Mouse (Mus musculus): ENCODE results near the gene Tmem189. TPM values are rescaled to one million over a fixed set of nuclear protein-coding genes. Genes with fewer than 3 reads are reported as not detected.

Tmem189 gene
- polyA plus RNA-seq, 1 experiment from 2014 or later = 40.6 TPM

GRCm38 (mm10) chr2:167669398-167669797 is 20.2 kb downstream of the Tmem189 start:
- no peak overlapping the region for H3K9ac ChIP-seq (ENCODE audit: low read depth, low read length)
- H3K9me3 ChIP-seq (ENCODE audit: control insufficient read depth, low read length) = no peaks in the 10 kb centered on the region
- H3K4me1 ChIP-seq (ENCODE audit: control insufficient read depth, insufficient read depth, low read length) = no peaks in the 10 kb centered on the region
- DNase-seq (ENCODE audit: low spot score) = no peak
- WGBS = 71% methylated on average over 4 of the region's 4 CpGs
- ATAC-seq (ENCODE audit: low read depth) = no peak
- no peak overlapping the region for H3K4me2 ChIP-seq (ENCODE audit: low read depth, low read length)
- no peak overlapping the region for H3K4me3 ChIP-seq (ENCODE audit: low read depth, low read length)
- H3K27me3 ChIP-seq (replicated peaks; ENCODE audit: control insufficient read depth, insufficient read depth, low read length) = no peaks in the 10 kb centered on the region
- H3K27ac ChIP-seq (replicated peaks; ENCODE audit: low read depth, low read length) = no peak overlapping the region
- no peaks in the 10 kb centered on the region for H3K36me3 ChIP-seq (ENCODE audit: control insufficient read depth, insufficient read depth, low read length)

DNA sequence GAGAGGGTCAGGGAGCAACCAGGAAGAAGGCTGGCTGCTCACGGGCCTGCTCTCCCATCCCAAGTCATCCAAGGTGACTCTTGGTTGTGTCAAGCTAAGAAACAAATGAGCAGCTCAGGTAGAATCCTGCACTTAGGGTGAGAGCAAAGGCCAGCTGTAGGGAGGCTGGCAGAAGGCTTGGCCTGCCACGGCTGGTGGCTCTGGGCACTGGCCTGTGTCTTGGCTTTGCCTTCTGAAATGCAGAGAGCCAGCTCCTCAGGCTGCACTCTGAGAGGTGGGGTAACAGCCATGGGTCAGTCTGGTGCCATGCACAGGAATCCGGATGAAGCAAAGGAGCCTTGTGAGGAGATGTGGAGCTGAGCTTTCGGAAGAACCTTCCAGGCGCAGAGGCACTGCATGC is 21.2 kb downstream of the Tmem189 start:
- H3K9ac ChIP-seq (ENCODE audit: low read depth, low read length) = no peak overlapping the region

DNA sequence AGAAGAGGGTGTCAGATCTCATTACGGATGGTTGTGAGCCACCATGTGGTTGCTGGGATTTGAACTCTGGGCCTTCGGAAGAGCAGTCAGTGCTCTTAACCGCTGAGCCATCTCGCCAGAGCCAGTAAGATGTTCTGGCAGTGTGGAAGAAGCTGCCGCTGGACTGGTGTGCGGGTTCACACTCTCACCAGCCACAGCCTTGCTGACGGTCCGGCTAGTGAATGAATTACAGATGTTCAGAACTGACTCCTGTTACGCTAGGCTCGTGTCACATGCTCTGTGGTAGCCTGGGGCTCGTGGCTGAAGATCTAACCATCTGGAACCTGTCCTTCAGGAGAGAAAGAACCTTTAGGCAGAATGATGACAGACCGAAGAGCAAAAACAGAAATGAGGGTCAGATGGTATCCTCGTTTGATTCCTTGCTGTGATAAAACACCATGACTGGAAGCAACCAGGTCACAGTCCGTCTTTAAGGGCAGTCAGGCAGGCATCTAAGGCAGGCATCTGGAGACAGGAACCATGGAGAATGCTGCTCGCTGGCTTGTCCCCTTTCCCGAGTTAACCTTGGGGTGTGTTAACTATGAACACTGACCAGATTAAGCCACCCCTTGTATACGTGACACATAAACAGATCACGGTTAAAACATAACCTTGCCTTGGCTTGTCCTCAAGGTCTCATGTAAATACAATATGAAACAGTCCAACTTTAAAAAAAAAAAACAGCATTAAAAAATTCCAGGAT is 23.5 kb downstream of the Tmem189 start:
- peaks cover 5% of the 10 kb centered on the region; the same call in 1 of the 2 replicates for H3K4me1 ChIP-seq (ENCODE audit: control insufficient read depth, insufficient read depth, low read length)
- H3K27ac ChIP-seq (replicated peaks; ENCODE audit: low read depth, low read length) = no peak overlapping the region
- no peak overlapping the region for H3K4me3 ChIP-seq (ENCODE audit: low read depth, low read length)
- WGBS = 69% methylated on average over 18 of the region's 18 CpGs
- H3K9me3 ChIP-seq (ENCODE audit: control insufficient read depth, low read length) = no peaks in the 10 kb centered on the region
- DNase-seq (ENCODE audit: low spot score) (no peak), ATAC-seq (ENCODE audit: low read depth) (no peak)
- H3K4me2 ChIP-seq (ENCODE audit: low read depth, low read length) = no peak overlapping the region
- no peak overlapping the region for H3K9ac ChIP-seq (ENCODE audit: low read depth, low read length)
- no peaks in the 10 kb centered on the region for H3K27me3 ChIP-seq (replicated peaks; ENCODE audit: control insufficient read depth, insufficient read depth, low read length)
- H3K36me3 ChIP-seq (ENCODE audit: control insufficient read depth, insufficient read depth, low read length) = no peaks in the 10 kb centered on the region

More for the DNA sequence above, 21.2 kb downstream of the Tmem189 start:
- ATAC-seq (ENCODE audit: low read depth) (no peak), DNase-seq (ENCODE audit: low spot score) (no peak)
- no peak overlapping the region for H3K4me2 ChIP-seq (ENCODE audit: low read depth, low read length)
- H3K36me3 ChIP-seq (ENCODE audit: control insufficient read depth, insufficient read depth, low read length) = no peaks in the 10 kb centered on the region
- no peaks in the 10 kb centered on the region for H3K9me3 ChIP-seq (ENCODE audit: control insufficient read depth, low read length)
- no peak overlapping the region for H3K4me3 ChIP-seq (ENCODE audit: low read depth, low read length)
- WGBS = 84% methylated on average over 5 of the region's 5 CpGs
- no peak overlapping the region for H3K27ac ChIP-seq (replicated peaks; ENCODE audit: low read depth, low read length)
- no peaks in the 10 kb centered on the region for H3K4me1 ChIP-seq (ENCODE audit: control insufficient read depth, insufficient read depth, low read length)
- no peaks in the 10 kb centered on the region for H3K27me3 ChIP-seq (replicated peaks; ENCODE audit: control insufficient read depth, insufficient read depth, low read length)

DNA sequence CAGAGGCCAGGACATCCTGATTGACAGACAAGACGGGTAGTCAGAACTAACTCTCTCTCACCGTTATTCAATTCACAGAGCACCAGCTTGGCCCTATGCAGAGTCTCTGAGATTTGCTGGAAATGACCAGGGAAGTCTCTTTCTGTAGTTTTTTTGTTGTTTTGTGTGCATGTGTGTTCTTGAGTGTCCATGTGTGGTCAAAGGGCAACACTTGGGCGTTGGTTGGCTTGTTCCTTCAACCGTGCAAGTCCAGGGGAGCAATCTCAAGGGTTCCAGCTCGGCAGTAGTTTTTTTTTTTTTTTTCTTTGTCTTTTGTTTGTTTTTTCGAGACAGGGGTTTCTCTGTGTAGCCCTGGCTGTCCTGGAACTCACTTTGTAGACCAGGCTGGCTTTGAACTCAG is 26.9 kb downstream of the Tmem189 start:
- DNase-seq (ENCODE audit: low spot score) (no peak), ATAC-seq (ENCODE audit: low read depth) (no peak)
- Histone ChIP-seq H3K27me3 (replicated peaks; ENCODE audit: control insufficient read depth, insufficient read depth, low read length) (no peaks in the 10 kb centered on the region), H3K9me3 (ENCODE audit: control insufficient read depth, low read length) (no peaks in the 10 kb centered on the region), H3K4me2 (ENCODE audit: low read depth, low read length) (no peak overlapping the region), H3K36me3 (ENCODE audit: control insufficient read depth, insufficient read depth, low read length) (peaks cover 4% of the 10 kb centered on the region; the same call in 1 of the 2 replicates), H3K9ac (ENCODE audit: low read depth, low read length) (no peak overlapping the region), H3K27ac (replicated peaks; ENCODE audit: low read depth, low read length) (no peak overlapping the region), H3K4me1 (ENCODE audit: control insufficient read depth, insufficient read depth, low read length) (peaks cover 22% of the 10 kb centered on the region), H3K4me3 (ENCODE audit: low read depth, low read length) (no peak overlapping the region)
- 58% methylated on average over 6 of the region's 6 CpGs for WGBS

DNA sequence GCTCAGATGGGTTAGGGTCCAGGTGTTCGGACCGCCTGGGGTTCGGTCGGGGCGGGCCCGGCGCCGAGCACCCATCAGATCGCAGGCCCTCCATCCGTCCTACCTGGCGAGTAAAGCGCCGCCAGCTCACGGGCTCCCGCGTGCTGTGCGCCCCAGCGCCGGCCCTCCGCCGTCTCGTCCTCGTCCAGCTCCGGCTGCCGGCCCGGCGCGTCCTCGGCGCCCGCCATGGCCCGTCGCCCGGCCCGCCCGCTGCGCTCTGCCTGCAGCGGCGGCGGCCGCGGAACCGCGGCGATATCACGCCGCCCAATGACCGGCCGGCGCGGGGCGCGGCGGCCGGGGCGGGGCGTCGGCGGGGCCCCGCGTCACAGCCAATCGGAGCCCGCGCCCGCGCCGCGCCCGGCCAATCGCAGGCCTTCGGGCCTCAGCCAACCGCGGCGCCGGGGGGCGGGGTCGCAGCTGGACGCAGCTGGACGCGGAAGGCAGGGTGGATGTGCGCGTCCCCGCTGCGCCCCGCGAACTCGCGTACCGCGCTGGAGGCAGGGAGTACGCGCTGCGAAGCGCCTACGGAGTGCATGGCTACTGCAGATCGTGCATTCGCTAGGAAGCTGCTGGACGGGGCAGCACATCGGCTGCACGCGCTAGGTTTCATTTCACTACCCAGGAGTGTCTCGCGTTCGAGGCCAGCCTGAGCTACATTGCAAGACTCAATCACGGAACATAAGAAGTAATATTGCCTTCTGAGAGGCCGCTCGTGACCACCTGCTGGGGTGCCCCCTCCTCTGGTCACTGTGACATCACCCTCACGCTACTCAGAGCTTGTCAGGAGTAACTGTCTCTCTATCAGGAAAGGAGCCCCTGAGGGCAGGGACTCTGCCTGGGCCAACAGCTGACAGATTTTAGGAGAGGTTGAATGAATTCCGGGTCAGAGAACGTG is 28.1 kb downstream of the Tmem189 start, which contains the start of gene Gm20431:
Gene Gm20431 (minus strand): TSS at position 227 of the 934 bp plus-strand sequence.
- H3K9ac ChIP-seq (ENCODE audit: low read depth, low read length) = peak within 1 kb of the TSS; percentile 90
- no peaks in the 10 kb centered on the region for H3K9me3 ChIP-seq (ENCODE audit: control insufficient read depth, low read length)
- peak within 1 kb of the TSS; percentile 58 for H3K27ac ChIP-seq (replicated peaks; ENCODE audit: low read depth, low read length)
- no peaks in the 10 kb centered on the region for H3K27me3 ChIP-seq (replicated peaks; ENCODE audit: control insufficient read depth, insufficient read depth, low read length)
- H3K4me2 ChIP-seq (ENCODE audit: low read depth, low read length) = peak within 1 kb of the TSS; percentile 98
- WGBS = under 1% methylated on average over 25 of the region's 110 CpGs
- ATAC-seq (ENCODE audit: low read depth) = peak; percentile 95
- peaks cover 22% of the 10 kb centered on the region for H3K4me1 ChIP-seq (ENCODE audit: control insufficient read depth, insufficient read depth, low read length)
- peak; percentile 97 for DNase-seq (ENCODE audit: low spot score)
- H3K36me3 ChIP-seq (ENCODE audit: control insufficient read depth, insufficient read depth, low read length) = peaks cover 11% of the 10 kb centered on the region; the same call in 1 of the 2 replicates
- H3K4me3 ChIP-seq (ENCODE audit: low read depth, low read length) = peak within 1 kb of the TSS; percentile 86

- ATAC-seq (ENCODE audit: low read depth) (no peak), DNase-seq (ENCODE audit: low spot score) (no peak)
- peak overlapping the region; percentile 90 for H3K9ac ChIP-seq (ENCODE audit: low read depth, low read length)
- WGBS = under 1% methylated on average over 12 of the region's 12 CpGs
- H3K27ac ChIP-seq (replicated peaks; ENCODE audit: low read depth, low read length) = peak overlapping the region; percentile 58
- H3K36me3 ChIP-seq (ENCODE audit: control insufficient read depth, insufficient read depth, low read length) = peaks cover 11% of the 10 kb centered on the region; the same call in 1 of the 2 replicates
- H3K4me2 ChIP-seq (ENCODE audit: low read depth, low read length) = peak overlapping the region; percentile 98
- H3K4me3 ChIP-seq (ENCODE audit: low read depth, low read length) = peak overlapping the region; percentile 86
- H3K27me3 ChIP-seq (replicated peaks; ENCODE audit: control insufficient read depth, insufficient read depth, low read length) = no peaks in the 10 kb centered on the region
- H3K9me3 ChIP-seq (ENCODE audit: control insufficient read depth, low read length) = no peaks in the 10 kb centered on the region
- H3K4me1 ChIP-seq (ENCODE audit: control insufficient read depth, insufficient read depth, low read length) = peaks cover 22% of the 10 kb centered on the region
Observed at GRCm38 (mm10) chr2:167660611-167660971, 29.0 kb downstream of the Tmem189 start.

- peak overlapping the region; percentile 58 for H3K27ac ChIP-seq (replicated peaks; ENCODE audit: low read depth, low read length)
- no peaks in the 10 kb centered on the region for H3K9me3 ChIP-seq (ENCODE audit: control insufficient read depth, low read length)
- H3K4me2 ChIP-seq (ENCODE audit: low read depth, low read length) = peak overlapping the region; percentile 98
- peak; percentile 12; the same call in 1 of the 2 replicates for ATAC-seq (ENCODE audit: low read depth)
- H3K9ac ChIP-seq (ENCODE audit: low read depth, low read length) = peak overlapping the region; percentile 90
- H3K4me1 ChIP-seq (ENCODE audit: control insufficient read depth, insufficient read depth, low read length) = peaks cover 22% of the 10 kb centered on the region
- 20% methylated on average over 13 of the region's 13 CpGs for WGBS
- peak; percentile 55 for DNase-seq (ENCODE audit: low spot score)
- H3K4me3 ChIP-seq (ENCODE audit: low read depth, low read length) = peak overlapping the region; percentile 86
- H3K36me3 ChIP-seq (ENCODE audit: control insufficient read depth, insufficient read depth, low read length) = peaks cover 15% of the 10 kb centered on the region; the same call in 1 of the 2 replicates
- H3K27me3 ChIP-seq (replicated peaks; ENCODE audit: control insufficient read depth, insufficient read depth, low read length) = no peaks in the 10 kb centered on the region
Observed at GRCm38 (mm10) chr2:167659847-167660610, 29.6 kb downstream of the Tmem189 start.
